In the genomic region with DNA sequence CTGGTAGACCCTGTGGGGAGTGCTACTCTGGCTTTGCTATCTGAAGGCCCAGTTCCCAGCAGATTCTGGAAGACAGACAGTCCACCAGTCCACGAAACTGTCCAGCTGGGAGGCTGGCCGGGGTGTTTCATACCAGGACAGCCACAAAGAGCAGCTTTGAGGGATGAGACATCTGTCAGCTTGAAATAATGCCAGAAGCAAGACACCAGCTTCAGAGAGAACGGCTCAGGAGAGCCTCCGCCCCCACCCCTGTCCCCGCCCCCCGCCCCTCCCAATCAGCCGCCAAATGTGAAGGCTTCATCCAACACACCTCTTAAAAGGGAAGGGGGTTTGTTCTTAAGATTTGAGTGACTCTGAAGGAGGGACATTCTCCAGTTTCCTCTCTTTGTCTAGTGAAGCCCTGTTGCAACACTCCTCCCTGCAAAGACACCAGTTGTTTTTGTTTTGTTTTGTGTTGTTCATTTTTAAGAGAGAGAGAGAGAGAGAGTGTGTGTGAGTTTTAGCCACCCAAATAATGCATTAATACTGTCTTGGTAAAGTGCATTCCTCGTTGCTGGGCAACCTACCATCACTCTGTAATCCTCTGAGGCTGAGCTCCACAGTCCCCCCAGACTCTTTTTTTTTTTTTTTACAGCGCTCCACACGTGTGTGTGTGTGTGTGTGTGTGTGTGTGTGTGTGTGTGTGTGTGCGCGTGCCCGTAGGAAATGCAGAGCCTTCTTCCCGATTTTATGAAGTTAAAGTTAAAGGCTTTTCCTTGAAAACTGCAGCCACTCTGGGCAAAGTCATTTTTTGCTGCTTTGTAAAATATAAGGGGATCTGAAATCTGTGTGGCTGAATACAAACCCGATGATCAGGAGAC, we compare ENCODE assay signal across 9 mouse cellular contexts.
DNase-seq lines count a peak whose midpoint lies in the region; ATAC-seq and TF ChIP-seq lines count a peak whose summit lies in the region.
"Had no signal": no experiment of that assay in that cellular context is flagged by ENCODE, and none has a peak within 500 bp of the region (broad histone marks: within the 10 kb centered on the region; RNA-seq: fewer than 3 reads in every experiment).

No protein-coding gene starts in this region.

- ATAC-seq in intestine, embryonic 16.5 days = peak; percentile 74

- no peaks in the 10 kb centered on the region for H3K36me3 ChIP-seq in kidney, adult 2 months (ENCODE audit: control insufficient read depth, insufficient read depth, low read length)
- H3K36me3 ChIP-seq in intestine, embryonic 16.5 days (ENCODE audit: control insufficient read depth, insufficient read depth, low read length) = no peaks in the 10 kb centered on the region

- TF ChIP-seq CTCF in kidney, adult 2 months (conservative IDR thresholded peaks at IDR 0.05; ENCODE audit: insufficient read depth, insufficient read length, low read depth, low read length) = no peak

- H3K9ac ChIP-seq in intestine, embryonic 16.5 days (ENCODE audit: low read depth, low read length) = no peak overlapping the region

- TF ChIP-seq POLR2A in kidney, adult 2 months (IDR thresholded peaks at IDR 0.05; ENCODE audit: low read depth, low read length) = no peak

- no peaks in the 10 kb centered on the region for H3K4me1 ChIP-seq in kidney, adult 2 months (ENCODE audit: control insufficient read depth, insufficient read depth, low read length)
- peaks cover 3% of the 10 kb centered on the region; the same call in 1 of the 2 replicates for H3K4me1 ChIP-seq in intestine, embryonic 16.5 days (ENCODE audit: control insufficient read depth, insufficient read depth, low read length)

- 10% methylated on average over 15 of the region's 15 CpGs for WGBS in kidney, adult 2 months
- WGBS in intestine, embryonic 16.5 days = 10% methylated on average over 15 of the region's 15 CpGs

- no peak overlapping the region for H3K4me3 ChIP-seq in kidney, adult 2 months (ENCODE audit: insufficient read depth, low read depth, low read length)
- H3K4me3 ChIP-seq in intestine, embryonic 16.5 days (ENCODE audit: low read length) = no peak overlapping the region
- H3K4me3 ChIP-seq: left cerebral cortex, adult 2 months had no signal

- H3K4me2 ChIP-seq in intestine, embryonic 16.5 days (ENCODE audit: low read depth, low read length) = peak overlapping the region; percentile 17; the same call in 1 of the 2 replicates

- no peak overlapping the region for H3K27ac ChIP-seq in kidney, adult 2 months (ENCODE audit: insufficient read depth, low read depth, low read length)
- H3K27ac ChIP-seq in intestine, embryonic 16.5 days (ENCODE audit: low read length) = no peak overlapping the region
- H3K27ac ChIP-seq: left cerebral cortex, adult 2 months had no signal

- H3K27me3 ChIP-seq in kidney, adult 2 months (replicated peaks; ENCODE audit: control insufficient read depth, insufficient read depth, low read length) = no peaks in the 10 kb centered on the region
- no peaks in the 10 kb centered on the region for H3K27me3 ChIP-seq in intestine, embryonic 16.5 days (replicated peaks; ENCODE audit: control insufficient read depth, insufficient read depth, low read length)

- H3K9me3 ChIP-seq in intestine, embryonic 16.5 days (ENCODE audit: control insufficient read depth, low read length) = no peaks in the 10 kb centered on the region

- peak; percentile 2 for DNase-seq in kidney, adult 2 months
- DNase-seq in kidney, adult 8-10 months = no peak
- peak; percentile 51 to 68 for DNase-seq in cerebellum, postnatal 25 days
- DNase-seq in heart, adult 18-20 months = peak; percentile 45 to 67
- DNase-seq in lung, postnatal 25 days (ENCODE audit: low spot score) = peak; percentile 66
- DNase-seq in telencephalon, adult 2 months (ENCODE audit: low read depth, low spot score) = peak; percentile 35
- no peak for DNase-seq in urinary bladder, postnatal 10 days (ENCODE audit: low spot score)

Comparison
In these comparisons a context has a peak if more than half of its experiments do, and no peak if none do; other contexts are left out.
1. DNase-seq: peak in kidney, adult 2 months (single experiment), cerebellum, postnatal 25 days (2 of 2), heart, adult 18-20 months (2 of 2), lung, postnatal 25 days (single experiment) and telencephalon, adult 2 months (single experiment); none in kidney, adult 8-10 months (0 of 2) and urinary bladder, postnatal 10 days (single experiment).